Mouse (Mus musculus) midbrain, embryonic 14.5 days (tissue): ENCODE results near the gene Serpine3. TPM values are rescaled to one million over a fixed set of nuclear protein-coding genes. Genes with fewer than 3 reads are reported as not detected.

ENCODE experiments used
- ATAC-seq: fragments of 200-750 bp; cut with Nextera tagmentation; 2 replicates; pipeline ENCODE4 v1.8.0; 2017; ENCODE audit warnings: moderate number of reproducible peaks, moderate library complexity; ENCODE audit not compliant: low FRiP score, low TSS enrichment
- DNase-seq: peaks from one replicate; pipeline ENCODE4 v3.0.0-alpha.2; 2015
- H3K27ac ChIP-seq: fragments of 300-500 bp; sonication (generic); replicated peaks from 2 replicates; pipeline ENCODE4 v1.5.1; 2014; ENCODE audit warnings: mild to moderate bottlenecking, low read depth, low read length, moderate library complexity
- H3K27me3 ChIP-seq: fragments of 300-500 bp; sonication (generic); 2 replicates; pipeline ENCODE4 v1.6.1; 2014; ENCODE audit warnings: low read length, control low read depth, mixed read lengths; ENCODE audit not compliant: control insufficient read depth, insufficient read depth
- H3K36me3 ChIP-seq: fragments of 300-500 bp; sonication (generic); 2 replicates; pipeline ENCODE4 v1.6.1; 2014; ENCODE audit warnings: low read length, control low read depth; ENCODE audit not compliant: control insufficient read depth, insufficient read depth
- H3K4me1 ChIP-seq: fragments of 300-500 bp; sonication (generic); 2 replicates; pipeline ENCODE4 v1.6.1; 2014; ENCODE audit warnings: mild to moderate bottlenecking, antibody characterized with exemption, low read length, control low read depth; ENCODE audit not compliant: control insufficient read depth, insufficient read depth
- H3K4me2 ChIP-seq: fragments of 300-500 bp; sonication (generic); 2 replicates; pipeline ENCODE4 v1.6.1; 2014; ENCODE audit warnings: mild to moderate bottlenecking, low read length, moderate library complexity
- H3K4me3 ChIP-seq: fragments of 300-500 bp; sonication (generic); replicated peaks from 2 replicates; pipeline ENCODE4 v1.5.1; 2014; ENCODE audit warnings: low read depth, low read length
- H3K9ac ChIP-seq: fragments of 300-500 bp; sonication (generic); replicated peaks from 2 replicates; pipeline ENCODE4 v1.6.1; 2014; ENCODE audit warnings: mild to moderate bottlenecking, low read length, moderate library complexity
- H3K9me3 ChIP-seq: fragments of 300-500 bp; sonication (generic); 2 replicates; pipeline ENCODE4 v1.6.1; 2016; ENCODE audit warnings: low read length, control low read depth, mixed read lengths; ENCODE audit not compliant: control insufficient read depth
- WGBS: fragments of 180-500 bp; shearing (Covaris S2); extraction: QIAGEN DNeasy Blood & Tissue Kit; methylation state at CpG from one replicate; pipeline ENCODE4 v1.1.7; 2014; 5-methylcytosine and 5-hydroxymethylcytosine counted together
- polyA plus RNA-seq: library from polyadenylated mRNA; unstranded; fragments of >200 nt; fragmentation: Nextera tagmentation; extraction: Ambion mirVana; gene quantifications from 2 replicates; pipeline ENCODE4 v1.2.1, GENCODE M21; 2014

Gene Serpine3
- polyA plus RNA-seq, 1 experiment from 2014 or later: not detected

DNA sequence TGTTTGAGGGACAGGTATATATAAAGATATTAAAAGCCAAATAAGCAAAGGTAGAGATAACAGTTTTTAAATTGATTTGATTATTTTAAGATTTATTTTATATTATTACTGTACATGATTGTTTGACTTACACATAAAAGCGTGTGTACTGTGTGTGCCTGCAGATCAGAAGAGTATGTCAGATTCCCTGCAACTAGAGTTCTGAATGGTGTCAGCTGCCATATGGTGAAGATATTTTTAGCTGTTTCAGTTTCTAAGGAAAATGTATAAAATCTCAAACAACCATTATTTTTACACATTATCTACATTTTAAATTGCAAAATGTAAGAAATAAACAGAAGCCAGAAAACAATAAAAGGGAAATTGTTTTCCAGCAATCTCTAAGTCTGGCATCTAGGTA is 58.2 kb downstream of the Serpine3 start:
- DNase-seq: no peak
- no peak for ATAC-seq

DNA sequence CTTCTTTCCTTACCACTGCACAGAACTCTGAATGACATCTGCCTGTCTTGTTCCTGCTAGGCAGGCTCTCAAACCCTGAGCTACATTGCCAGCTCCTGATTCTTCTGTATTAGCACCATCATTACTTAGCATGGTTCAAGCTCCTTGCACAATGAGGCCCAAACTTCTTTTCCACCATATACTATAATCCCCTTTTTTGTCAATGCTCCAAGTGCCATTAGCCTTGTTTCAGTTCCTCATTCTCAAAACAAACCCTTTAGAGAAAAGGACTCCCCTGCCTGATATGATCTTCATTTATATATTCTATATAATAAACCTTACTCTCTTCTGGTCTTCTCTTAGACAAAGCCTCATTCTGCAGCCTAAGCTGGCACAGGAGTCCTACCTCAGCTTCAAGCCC is 61.1 kb downstream of the Serpine3 start:
- H3K4me1 ChIP-seq: no peaks in the 10 kb centered on the region
- H3K36me3 ChIP-seq: no peaks in the 10 kb centered on the region
- H3K9ac ChIP-seq: no peak overlapping the region
- ATAC-seq (no peak), DNase-seq (no peak)
- no peak overlapping the region for H3K4me3 ChIP-seq
- H3K4me2 ChIP-seq: no peak overlapping the region
- no peaks in the 10 kb centered on the region for H3K9me3 ChIP-seq
- H3K27ac ChIP-seq: no peak overlapping the region
- H3K27me3 ChIP-seq: no peaks in the 10 kb centered on the region

More for the DNA sequence above, 58.2 kb downstream of the Serpine3 start:
- Histone ChIP-seq H3K36me3 (no peaks in the 10 kb centered on the region), H3K9ac (no peak overlapping the region), H3K27ac (no peak overlapping the region), H3K4me3 (no peak overlapping the region), H3K27me3 (no peaks in the 10 kb centered on the region), H3K4me2 (no peak overlapping the region), H3K9me3 (no peaks in the 10 kb centered on the region), H3K4me1 (no peaks in the 10 kb centered on the region)
- WGBS: 91% methylated on average over 1 of the region's 1 CpGs

DNA sequence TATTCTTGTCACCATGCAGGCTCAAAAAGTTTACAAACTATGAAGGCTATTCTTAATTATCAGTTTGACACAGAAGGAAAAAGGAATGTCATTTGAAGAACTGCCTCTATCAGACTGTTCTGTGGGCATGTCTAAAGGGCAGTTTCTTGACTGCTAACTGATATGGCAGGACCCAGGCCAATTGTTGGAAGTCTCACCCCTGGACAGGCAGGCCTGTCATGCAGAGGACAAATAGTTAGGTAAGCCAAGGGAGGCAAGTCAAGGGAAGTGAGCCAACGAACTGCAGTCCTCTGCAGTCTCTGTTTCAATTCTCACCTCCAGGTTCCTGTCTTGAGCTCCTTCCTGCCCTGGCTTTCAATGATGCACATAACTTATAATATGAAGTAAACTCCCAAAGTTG is 68.4 kb downstream of the Serpine3 start:
- ATAC-seq: no peak
- Histone ChIP-seq H3K9me3 (no peaks in the 10 kb centered on the region), H3K4me2 (no peak overlapping the region), H3K4me1 (no peaks in the 10 kb centered on the region), H3K27ac (no peak overlapping the region), H3K9ac (no peak overlapping the region), H3K4me3 (no peak overlapping the region), H3K36me3 (peaks cover 14% of the 10 kb centered on the region), H3K27me3 (no peaks in the 10 kb centered on the region)
- 83% methylated on average over 1 of the region's 1 CpGs for WGBS
- DNase-seq: no peak

DNA sequence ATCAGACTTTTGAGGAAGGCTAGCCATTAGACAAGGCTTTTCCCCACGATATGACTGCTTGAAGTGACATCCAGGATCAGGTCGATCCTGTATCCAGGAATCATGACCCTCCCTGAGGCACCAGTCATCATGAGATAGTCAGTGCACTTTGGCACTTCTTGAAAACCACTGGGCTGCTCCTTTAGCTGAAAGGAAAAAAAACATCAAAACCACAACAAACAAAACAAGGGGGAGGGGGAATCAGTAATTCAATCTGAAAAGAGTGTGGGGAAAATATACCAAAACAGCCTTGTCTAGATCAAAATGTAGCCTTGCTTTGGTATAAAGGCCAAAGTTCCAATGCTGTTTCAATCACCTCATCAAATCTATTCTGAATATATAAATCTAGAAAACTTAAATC is 70.2 kb downstream of the Serpine3 start:
- WGBS: 84% methylated on average over 2 of the region's 2 CpGs
- ATAC-seq (no peak), DNase-seq (no peak)
- no peaks in the 10 kb centered on the region for H3K27me3 ChIP-seq
- H3K9ac ChIP-seq: no peak overlapping the region
- no peaks in the 10 kb centered on the region for H3K4me1 ChIP-seq
- no peak overlapping the region for H3K4me3 ChIP-seq
- H3K9me3 ChIP-seq: no peaks in the 10 kb centered on the region
- H3K36me3 ChIP-seq: peaks cover 14% of the 10 kb centered on the region
- H3K27ac ChIP-seq: no peak overlapping the region
- no peak overlapping the region for H3K4me2 ChIP-seq

DNA sequence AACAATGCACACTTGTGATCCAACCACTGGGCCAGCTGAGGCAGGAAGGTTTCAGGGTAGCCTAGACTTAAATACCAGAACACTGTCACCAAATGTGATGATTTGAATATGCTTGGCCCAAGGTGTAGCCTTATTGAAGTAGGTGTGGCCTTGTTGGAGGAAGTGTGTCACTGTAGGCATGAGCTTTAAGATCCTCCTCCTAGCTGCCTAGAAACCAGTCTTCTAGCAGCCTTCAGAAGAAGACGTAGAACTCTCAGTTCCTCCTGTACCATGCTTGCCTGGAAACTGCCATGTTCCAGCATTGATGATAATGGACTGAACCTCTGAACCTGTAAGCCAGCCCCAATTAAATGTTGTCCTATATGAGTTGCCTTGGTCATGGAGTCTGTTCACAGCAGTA is 72.2 kb downstream of the Serpine3 start:
- H3K4me2 ChIP-seq: no peak overlapping the region
- H3K9ac ChIP-seq: no peak overlapping the region
- peaks cover 14% of the 10 kb centered on the region for H3K36me3 ChIP-seq
- no peaks in the 10 kb centered on the region for H3K4me1 ChIP-seq
- no peak overlapping the region for H3K27ac ChIP-seq
- H3K27me3 ChIP-seq: no peaks in the 10 kb centered on the region
- 95% methylated on average over 1 of the region's 1 CpGs for WGBS
- no peak overlapping the region for H3K4me3 ChIP-seq
- no peak for DNase-seq
- ATAC-seq: no peak
- no peaks in the 10 kb centered on the region for H3K9me3 ChIP-seq

Other genes with a start within 250 kb of the Serpine3 start
- gene Gucy1b2, start 207.4 kb upstream of the Serpine3 start, polyA plus RNA-seq: 1.00 and 1.0 TPM in 2 replicates
- gene Fam124a, start 107.9 kb upstream of the Serpine3 start, polyA plus RNA-seq: 20.9 and 30.3 TPM in 2 replicates
- not detected in 2 replicates for gene Gm4131, start 96.7 kb upstream of the Serpine3 start, polyA plus RNA-seq
- 21.2 and 32.5 TPM in 2 replicates for gene Ints6, start 97.5 kb downstream of the Serpine3 start, polyA plus RNA-seq
- gene Wdfy2, start 174.0 kb downstream of the Serpine3 start, polyA plus RNA-seq: 9.1 and 13.0 TPM in 2 replicates